Mouse (Mus musculus) forebrain, embryonic 16.5 days (tissue): ENCODE measurements around the gene Fdxacb1. TPM values are rescaled to one million over a fixed set of nuclear protein-coding genes. Genes with fewer than 3 reads are reported as not detected.

ENCODE experiments used
- ATAC-seq: fragments of 200-750 bp; cut with Nextera tagmentation; 2 replicates; pipeline ENCODE4 v1.8.0; 2017; ENCODE audit warnings: mild to moderate bottlenecking, moderate library complexity
- H3K27ac ChIP-seq: fragments of 300-500 bp; sonication (generic); 2 replicates; pipeline ENCODE4 v1.5.1; 2014; ENCODE audit warnings: low read length, control low read depth
- H3K27me3 ChIP-seq: fragments of 300-500 bp; sonication (generic); replicated peaks from 2 replicates; pipeline ENCODE4 v1.6.1; 2014; ENCODE audit warnings: low read length; ENCODE audit not compliant: control insufficient read depth, insufficient read depth
- H3K36me3 ChIP-seq: fragments of 300-500 bp; sonication (generic); 2 replicates; pipeline ENCODE4 v1.6.1; 2014; ENCODE audit not compliant: control insufficient read depth, insufficient read depth
- H3K4me1 ChIP-seq: fragments of 300-500 bp; sonication (generic); replicated peaks from 2 replicates; pipeline ENCODE4 v1.6.1; 2014; ENCODE audit warnings: low read length; ENCODE audit not compliant: control insufficient read depth, insufficient read depth
- H3K4me2 ChIP-seq: fragments of 300-500 bp; sonication (generic); 2 replicates; pipeline ENCODE4 v1.6.1; 2014; ENCODE audit warnings: mild to moderate bottlenecking, low read length, control low read depth
- H3K4me3 ChIP-seq: fragments of 300-500 bp; sonication (generic); replicated peaks from 2 replicates; pipeline ENCODE4 v1.5.1; 2014; ENCODE audit warnings: mild to moderate bottlenecking, low read length, control low read depth
- H3K9ac ChIP-seq: fragments of 300-500 bp; sonication (generic); replicated peaks from 2 replicates; pipeline ENCODE4 v1.6.1; 2014; ENCODE audit warnings: low read depth, low read length, control low read depth
- H3K9me3 ChIP-seq: fragments of 300-500 bp; sonication (generic); 2 replicates; pipeline ENCODE4 v1.6.1; 2016; ENCODE audit warnings: low read length; ENCODE audit not compliant: control insufficient read depth
- WGBS: fragments of 180-500 bp; shearing (Covaris S2); extraction: QIAGEN DNeasy Blood & Tissue Kit; methylation state at CpG from one replicate; pipeline ENCODE4 v1.1.7; 2014; 5-methylcytosine and 5-hydroxymethylcytosine counted together
- polyA plus RNA-seq: library from polyadenylated mRNA; unstranded; fragments of >200 nt; fragmentation: Nextera tagmentation; extraction: Ambion mirVana; gene quantifications from 2 replicates; pipeline ENCODE4 v1.2.1, GENCODE M21; 2015

Fdxacb1 gene
- polyA plus RNA-seq, 1 experiment from 2014 or later = 13.3 TPM

- H3K36me3 ChIP-seq = no peaks in the 10 kb centered on the region
- H3K4me1 ChIP-seq = peaks cover 48% of the 10 kb centered on the region
- peak overlapping the region; percentile 72 for H3K4me2 ChIP-seq
- H3K9me3 ChIP-seq = no peaks in the 10 kb centered on the region
- ATAC-seq = peak; percentile 3
- H3K9ac ChIP-seq = peak overlapping the region; percentile 73
- 2% methylated on average over 30 of the region's 30 CpGs for WGBS
- peak overlapping the region; percentile 64 for H3K4me3 ChIP-seq
- H3K27ac ChIP-seq = peak overlapping the region; percentile 78
- no peaks in the 10 kb centered on the region for H3K27me3 ChIP-seq
These were observed 40.7 kb upstream of the Fdxacb1 start for GRCm38 (mm10) chr9:50727171-50727924.

- H3K4me3 ChIP-seq = peak overlapping the region; percentile 64
- peaks cover 40% of the 10 kb centered on the region for H3K4me1 ChIP-seq
- no peaks in the 10 kb centered on the region for H3K27me3 ChIP-seq
- peak; percentile 99 for ATAC-seq
- H3K27ac ChIP-seq = peak overlapping the region; percentile 78
- H3K9me3 ChIP-seq = no peaks in the 10 kb centered on the region
- under 1% methylated on average over 45 of the region's 45 CpGs for WGBS
- H3K4me2 ChIP-seq = peak overlapping the region; percentile 72
- peak overlapping the region; percentile 73 for H3K9ac ChIP-seq
- no peaks in the 10 kb centered on the region for H3K36me3 ChIP-seq
These were observed 39.9 kb upstream of the Fdxacb1 start for GRCm38 (mm10) chr9:50727925-50728651.

- Histone ChIP-seq H3K4me2 (no peak overlapping the region), H3K9me3 (no peaks in the 10 kb centered on the region), H3K36me3 (no peaks in the 10 kb centered on the region), H3K4me3 (no peak overlapping the region), H3K9ac (no peak overlapping the region), H3K27me3 (no peaks in the 10 kb centered on the region), H3K27ac (no peak overlapping the region), H3K4me1 (peaks cover 30% of the 10 kb centered on the region)
- WGBS = 75% methylated on average over 4 of the region's 4 CpGs
- no peak for ATAC-seq
These were observed 38.4 kb upstream of the Fdxacb1 start for GRCm38 (mm10) chr9:50729600-50729999.

GRCm38 (mm10) chr9:50732560-50732959, 35.5 kb upstream of the Fdxacb1 start:
- Histone ChIP-seq H3K27me3 (no peaks in the 10 kb centered on the region), H3K36me3 (no peaks in the 10 kb centered on the region), H3K4me2 (no peak overlapping the region), H3K9ac (no peak overlapping the region), H3K4me1 (peaks cover 5% of the 10 kb centered on the region), H3K9me3 (no peaks in the 10 kb centered on the region), H3K27ac (no peak overlapping the region), H3K4me3 (no peak overlapping the region)
- 7% methylated on average over 4 of the region's 4 CpGs for WGBS
- ATAC-seq = no peak

- Histone ChIP-seq H3K4me3 (no peak overlapping the region), H3K27me3 (no peaks in the 10 kb centered on the region), H3K36me3 (no peaks in the 10 kb centered on the region), H3K4me2 (peak overlapping the region; percentile 38), H3K27ac (no peak overlapping the region), H3K4me1 (peaks cover 10% of the 10 kb centered on the region), H3K9me3 (no peaks in the 10 kb centered on the region), H3K9ac (no peak overlapping the region)
- WGBS = 2% methylated on average over 9 of the region's 9 CpGs
- ATAC-seq = no peak
These were observed 33.0 kb upstream of the Fdxacb1 start for GRCm38 (mm10) chr9:50734989-50735388.

GRCm38 (mm10) chr9:50738914-50739870, 28.8 kb upstream of the Fdxacb1 start, which contains the start of gene Dixdc1:
Dixdc1 (minus strand) TSS chr9:50739517.
- peak; percentile 94 for ATAC-seq
- no peak within 1 kb of the TSS for H3K9ac ChIP-seq

GRCm38 (mm10) chr9:50740867-50741784, 26.9 kb upstream of the Fdxacb1 start:
- H3K4me2 ChIP-seq = no peak overlapping the region
- no peak for ATAC-seq
- H3K9me3 ChIP-seq = no peaks in the 10 kb centered on the region
- no peak overlapping the region for H3K27ac ChIP-seq
- no peaks in the 10 kb centered on the region for H3K36me3 ChIP-seq
- H3K4me1 ChIP-seq = peaks cover 12% of the 10 kb centered on the region
- H3K27me3 ChIP-seq = 0 out of 2 replicates have a peak, but pooled peaks cover 2% of the 10 kb centered on the region
- no peak overlapping the region for H3K9ac ChIP-seq
- no peak overlapping the region for H3K4me3 ChIP-seq
- 91% methylated on average over 14 of the region's 14 CpGs for WGBS

More at GRCm38 (mm10) chr9:50738914-50739870, 28.8 kb upstream of the Fdxacb1 start, which contains the start of gene Dixdc1:
- Histone ChIP-seq H3K9me3 (no peaks in the 10 kb centered on the region), H3K36me3 (no peaks in the 10 kb centered on the region), H3K27me3 (no peaks in the 10 kb centered on the region), H3K4me3 (peak within 1 kb of the TSS; percentile 36), H3K4me2 (peak within 1 kb of the TSS; percentile 53), H3K4me1 (peaks cover 10% of the 10 kb centered on the region), H3K27ac (no peak within 1 kb of the TSS)
- 12% methylated on average over 36 of the region's 36 CpGs for WGBS

GRCm38 (mm10) chr9:50742261-50742660, 25.8 kb upstream of the Fdxacb1 start:
- H3K4me3 ChIP-seq = no peak overlapping the region
- no peaks in the 10 kb centered on the region for H3K9me3 ChIP-seq
- ATAC-seq = no peak
- 0 out of 2 replicates have a peak, but pooled peaks cover 3% of the 10 kb centered on the region for H3K27me3 ChIP-seq
- no peaks in the 10 kb centered on the region for H3K36me3 ChIP-seq
- WGBS = 78% methylated on average over 3 of the region's 3 CpGs
- peaks cover 13% of the 10 kb centered on the region for H3K4me1 ChIP-seq
- H3K9ac ChIP-seq = no peak overlapping the region
- no peak overlapping the region for H3K4me2 ChIP-seq
- H3K27ac ChIP-seq = no peak overlapping the region
